Mouse (Mus musculus) ovary, adult 2 months (tissue): ENCODE data around the gene Olfr315. TPM values are rescaled to one million over a fixed set of nuclear protein-coding genes. Genes with fewer than 3 reads are reported as not detected.

Experiments
- polyA plus RNA-seq: library from polyadenylated mRNA; depleted of rRNA; stranded (reverse); fragments of >200 nt; gene quantifications from 2 replicates; pipeline ENCODE4 v1.2.3, GENCODE M21; 2012; rRNA removed

Gene Olfr315
- polyA plus RNA-seq: 0.18 and 0.20 TPM in 2 replicates

DNA sequence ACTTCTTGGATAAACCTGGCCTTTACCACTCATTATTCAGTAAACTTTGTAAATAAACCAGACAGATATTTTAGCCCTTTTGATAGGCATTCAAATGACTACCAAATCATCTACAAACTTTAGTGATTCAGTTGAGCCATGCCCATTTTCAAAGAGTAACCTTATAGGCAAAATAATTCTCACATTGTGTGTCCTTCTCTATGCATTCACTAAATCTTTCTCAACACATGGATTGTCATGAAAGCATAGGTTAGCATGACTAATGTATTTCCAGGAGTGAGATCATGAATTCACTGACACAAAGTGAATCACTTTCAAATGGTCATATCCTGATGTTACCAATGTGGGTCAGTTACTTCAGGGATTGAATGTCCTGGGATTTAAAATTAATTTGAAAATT, at the start of gene Olfr315:
Olfr315 (plus strand) TSS at position 301 of the 400 bp plus-strand sequence.

GRCm38 (mm10) chr11:58723914-58724313, 49.1 kb upstream of the Olfr315 start, which contains the start of gene Olfr318:
Olfr318 (minus strand) TSS chr11:58724014.

DNA sequence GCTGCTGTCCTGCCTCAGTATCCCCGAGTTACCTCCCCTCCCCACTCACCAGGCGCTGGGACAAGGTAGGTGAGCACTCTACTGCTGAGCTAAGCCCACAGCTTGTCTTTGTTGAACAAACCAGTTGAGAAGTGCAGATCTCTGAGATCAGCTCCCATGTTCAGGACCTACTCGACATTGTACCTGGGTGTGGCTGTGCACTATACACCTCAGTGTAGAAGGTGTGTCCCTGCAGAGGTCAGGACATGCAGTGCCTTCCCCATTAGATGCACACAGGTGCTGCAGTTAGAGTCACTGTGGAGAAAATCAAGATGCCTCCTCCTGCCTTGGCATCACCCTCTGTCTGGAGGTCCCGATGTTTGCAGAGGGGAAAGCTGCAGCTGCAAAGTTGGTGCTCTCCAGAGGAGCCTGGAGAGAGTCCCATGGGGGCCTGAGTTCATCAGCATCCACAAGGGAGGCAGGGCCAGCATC, 34.2 kb upstream of the Olfr315 start, which contains the start of gene Olfr317:
Olfr317 (minus strand) TSS at position 421 of the 471 bp plus-strand sequence.

DNA sequence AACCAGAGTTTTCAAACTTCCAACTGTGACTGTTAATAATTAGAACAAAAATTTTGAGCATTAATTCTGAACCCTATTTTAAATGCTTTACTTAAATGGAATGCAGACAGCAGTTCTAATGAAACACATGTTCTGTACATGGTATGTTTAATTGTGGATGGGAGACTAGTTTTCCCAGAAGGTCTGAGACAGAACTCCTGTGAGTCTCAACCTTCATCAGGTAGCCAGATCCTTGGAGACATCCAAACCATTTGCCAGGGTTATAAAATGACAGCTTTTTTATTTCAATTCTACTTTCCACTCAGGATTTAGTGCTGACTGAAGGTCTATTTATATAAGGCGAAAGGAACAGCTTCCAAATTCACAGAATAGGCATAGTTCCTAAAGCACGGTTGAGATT, 20.6 kb upstream of the Olfr315 start, which contains the start of gene Olfr316:
Olfr316 (plus strand) TSS at position 301 of the 400 bp plus-strand sequence.

DNA sequence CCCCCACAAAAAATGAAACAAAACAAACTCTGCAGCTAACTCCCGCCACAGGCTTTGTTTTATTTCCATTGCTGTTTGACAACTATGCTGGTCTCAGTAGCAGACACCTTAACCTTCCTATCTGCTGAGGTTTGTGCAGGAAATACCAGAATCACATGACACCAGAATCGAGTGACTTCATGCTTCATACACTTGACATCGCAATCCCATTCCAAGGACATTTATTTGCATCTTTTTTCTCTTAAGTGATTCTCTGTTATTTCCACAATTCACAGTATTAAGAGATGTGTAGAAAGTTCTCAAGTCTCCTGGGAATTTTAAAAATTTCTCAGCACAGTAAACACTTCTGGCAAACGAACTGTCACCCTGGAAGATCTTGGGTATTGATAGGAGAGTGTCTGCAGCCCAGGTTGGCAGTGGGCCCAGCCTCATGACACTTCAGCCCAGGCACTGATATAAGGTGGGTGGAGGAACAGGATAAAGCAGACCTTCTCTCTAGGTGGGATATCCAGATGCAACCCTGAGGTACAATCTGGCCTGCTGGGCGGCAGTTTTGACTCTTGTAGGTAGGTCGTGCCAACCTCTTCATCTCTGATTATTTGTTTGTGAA, 9.6 kb downstream of the Olfr315 start, which contains the start of gene Olfr314:
Olfr314 (plus strand) TSS at position 473 of the 610 bp plus-strand sequence.

DNA sequence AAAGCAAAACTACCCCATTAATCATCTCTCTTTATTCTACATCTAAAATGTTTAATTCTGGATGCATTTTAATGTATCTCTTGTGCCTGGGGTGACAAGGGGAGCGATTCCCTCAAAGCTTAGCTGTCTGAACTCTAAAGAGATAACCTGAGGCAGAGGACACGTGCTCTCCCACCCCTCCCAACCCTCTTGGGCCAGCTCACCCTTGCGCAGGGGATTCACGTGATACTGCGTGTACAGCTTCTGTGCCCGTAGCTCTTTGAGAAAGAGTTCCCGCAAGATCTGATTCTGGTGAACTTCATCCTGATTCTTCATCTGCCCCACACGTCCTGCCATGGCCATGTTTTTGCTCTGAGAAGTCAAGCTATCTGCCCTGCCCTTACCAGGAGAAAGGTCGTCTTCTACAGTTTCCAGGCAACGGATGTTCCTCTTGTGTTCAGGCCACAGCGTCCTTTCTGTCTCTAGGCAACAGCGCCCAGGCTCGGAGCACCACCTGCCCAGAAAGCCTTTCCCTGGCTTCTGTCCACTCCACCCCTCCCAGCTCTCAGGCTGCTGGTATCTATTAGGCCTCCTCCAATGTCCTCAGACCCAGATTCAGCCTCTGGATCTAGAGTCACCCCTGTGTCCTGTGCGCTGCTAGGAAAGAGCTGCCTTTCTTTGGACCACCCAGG, 28.7 kb downstream of the Olfr315 start, which contains the start of gene Fam183b:
Fam183b (minus strand) TSS at position 403 of the 671 bp plus-strand sequence.

GRCm38 (mm10) chr11:58814700-58815099, 41.7 kb downstream of the Olfr315 start, which contains the start of gene Olfr313:
Olfr313 (plus strand) TSS chr11:58815000.

GRCm38 (mm10) chr11:58828937-58829336, 55.9 kb downstream of the Olfr315 start, which contains the start of gene Olfr312:
Olfr312 (plus strand) TSS chr11:58829237.

Other genes with a start within 250 kb of the Olfr315 start
- gene Olfr330, start 238.4 kb upstream of the Olfr315 start, polyA plus RNA-seq: 4.6 and 8.1 TPM in 2 replicates
- gene Olfr329-ps, start 226.8 kb upstream of the Olfr315 start, polyA plus RNA-seq: 2.4 and 4.6 TPM in 2 replicates
- gene Olfr328, start 217.6 kb upstream of the Olfr315 start, polyA plus RNA-seq: 0.24 and 0.40 TPM in 2 replicates
- 0.50 TPM in 1 of 2 replicates, not detected in the other for gene Olfr224, start 202.6 kb upstream of the Olfr315 start, polyA plus RNA-seq
- not detected in 2 replicates for gene Olfr325, start 195.5 kb upstream of the Olfr315 start, polyA plus RNA-seq
- gene Olfr324, start 178.1 kb upstream of the Olfr315 start, polyA plus RNA-seq: not detected in 2 replicates
- 0.28 TPM in 1 of 2 replicates, not detected in the other for gene 2210407C18Rik, start 157.1 kb upstream of the Olfr315 start, polyA plus RNA-seq
- not detected in 2 replicates for gene Olfr323, start 142.7 kb upstream of the Olfr315 start, polyA plus RNA-seq
- gene Trim58, start 132.7 kb upstream of the Olfr315 start, polyA plus RNA-seq: 0.06 TPM in 1 of 2 replicates, not detected in the other
- not detected in 2 replicates for gene Olfr322, start 114.4 kb upstream of the Olfr315 start, polyA plus RNA-seq
- gene Olfr320, start 92.1 kb upstream of the Olfr315 start, polyA plus RNA-seq: not detected in 2 replicates
- gene Olfr319, start 74.0 kb upstream of the Olfr315 start, polyA plus RNA-seq: not detected in 2 replicates
- gene Olfr318, start 49.2 kb upstream of the Olfr315 start, polyA plus RNA-seq: not detected in 2 replicates
- gene Olfr317, start 34.0 kb upstream of the Olfr315 start, polyA plus RNA-seq: not detected in 2 replicates
- 0.09 and 0.32 TPM in 2 replicates for gene Olfr316, start 20.5 kb upstream of the Olfr315 start, polyA plus RNA-seq
- gene Olfr314, start 9.8 kb downstream of the Olfr315 start, polyA plus RNA-seq: not detected in 2 replicates
- 11.9 and 17.3 TPM in 2 replicates for gene Fam183b, start 28.8 kb downstream of the Olfr315 start, polyA plus RNA-seq
- gene Olfr313, start 41.8 kb downstream of the Olfr315 start, polyA plus RNA-seq: not detected in 2 replicates
- gene Olfr312, start 56.0 kb downstream of the Olfr315 start, polyA plus RNA-seq: not detected in 2 replicates
- not detected in 2 replicates for gene Olfr311, start 66.1 kb downstream of the Olfr315 start, polyA plus RNA-seq
- 2.0 and 2.7 TPM in 2 replicates for gene Gm12258, start 74.0 kb downstream of the Olfr315 start, polyA plus RNA-seq
- 4.1 and 4.3 TPM in 2 replicates for gene 2810021J22Rik, start 94.0 kb downstream of the Olfr315 start, polyA plus RNA-seq
- gene Zfp39, start 131.0 kb downstream of the Olfr315 start, polyA plus RNA-seq: 0.62 and 1.0 TPM in 2 replicates
- 0.08 TPM in 1 of 2 replicates, not detected in the other for gene Btnl10, start 144.7 kb downstream of the Olfr315 start, polyA plus RNA-seq
- 340 and 524 TPM in 2 replicates for gene Rnf187, start 165.7 kb downstream of the Olfr315 start, polyA plus RNA-seq
- gene Hist3h2ba, start 175.7 kb downstream of the Olfr315 start, polyA plus RNA-seq: 3.8 and 4.6 TPM in 2 replicates
- 22.2 and 26.2 TPM in 2 replicates for gene Hist3h2a, start 181.5 kb downstream of the Olfr315 start, polyA plus RNA-seq
- 0.36 and 0.40 TPM in 2 replicates for gene Trim17, start 181.5 kb downstream of the Olfr315 start, polyA plus RNA-seq
- 33.3 and 39.5 TPM in 2 replicates for gene Trim11, start 204.9 kb downstream of the Olfr315 start, polyA plus RNA-seq